Mouse (Mus musculus): ENCODE data around the gene Zfp109. TPM values are rescaled to one million over a fixed set of nuclear protein-coding genes. Genes with fewer than 3 reads are reported as not detected.

Gene Zfp109
- polyA plus RNA-seq (2014; fragmentation: Illumina TruSeq; extraction: RNeasy Lipid Tissue Mini Kit (QIAGEN cat#74804); ENCODE audit: low read depth, low replicate concordance): 1.2 TPM

DNA sequence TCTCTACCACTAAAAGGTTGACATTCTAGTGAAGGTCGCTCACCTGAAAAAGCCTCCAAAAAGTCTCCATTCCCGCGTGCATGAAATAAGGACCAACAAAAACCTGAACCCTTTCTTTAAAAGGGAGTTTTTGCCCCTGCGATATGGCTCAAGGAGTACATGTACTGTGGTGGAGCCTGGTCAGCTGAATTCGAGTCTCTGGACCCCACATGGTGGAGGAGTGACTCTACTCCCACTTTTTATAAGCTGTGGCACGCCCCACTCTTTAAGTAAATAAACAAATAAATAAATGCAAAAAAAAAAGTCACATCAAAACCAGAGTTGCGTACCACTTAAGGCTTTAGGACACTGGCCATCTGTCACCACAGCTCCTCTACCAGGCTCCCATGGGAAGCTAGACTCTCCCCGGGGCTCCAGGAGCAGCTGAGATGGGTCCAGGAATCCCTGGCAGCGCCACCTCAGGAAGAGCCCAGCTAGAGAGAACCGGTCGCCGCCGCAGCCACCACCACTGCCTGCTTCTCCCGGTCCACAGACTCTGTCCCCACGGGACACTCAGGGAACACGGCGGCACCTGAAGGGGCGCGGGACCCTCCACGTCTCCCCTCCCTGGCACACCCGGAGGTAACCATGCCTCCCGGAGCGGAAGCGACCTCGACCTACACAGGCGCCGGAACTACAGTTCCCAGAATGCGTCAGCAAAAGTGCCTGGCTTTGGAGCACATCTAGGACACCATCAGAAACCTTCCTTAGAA, at the start of gene Zfp109:
Gene Zfp109 (minus strand): TSS at position 521 of the 752 bp plus-strand sequence.

DNA sequence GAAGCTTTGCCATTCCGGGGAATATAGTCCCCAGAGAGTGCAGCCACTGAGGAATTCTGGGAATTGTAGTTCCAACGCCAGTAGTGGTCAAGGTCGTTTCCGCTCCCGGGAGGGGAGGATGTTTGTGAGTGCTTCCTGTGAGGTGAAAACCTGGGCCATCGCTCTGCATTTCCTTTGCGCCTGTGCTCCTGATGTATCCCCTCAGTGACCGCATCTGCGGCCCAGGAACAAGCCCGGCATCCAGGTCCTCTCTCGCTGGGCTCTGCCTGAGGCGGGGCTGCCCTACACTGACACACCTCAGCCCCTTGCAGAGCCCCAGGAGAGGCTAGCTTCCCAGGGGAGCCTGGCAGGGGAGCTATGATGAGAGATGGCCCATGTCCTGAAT, 32.9 kb upstream of the Zfp109 start, which contains the start of gene Zfp93:
Gene Zfp93 (plus strand): TSS at position 133 of the 385 bp plus-strand sequence.

DNA sequence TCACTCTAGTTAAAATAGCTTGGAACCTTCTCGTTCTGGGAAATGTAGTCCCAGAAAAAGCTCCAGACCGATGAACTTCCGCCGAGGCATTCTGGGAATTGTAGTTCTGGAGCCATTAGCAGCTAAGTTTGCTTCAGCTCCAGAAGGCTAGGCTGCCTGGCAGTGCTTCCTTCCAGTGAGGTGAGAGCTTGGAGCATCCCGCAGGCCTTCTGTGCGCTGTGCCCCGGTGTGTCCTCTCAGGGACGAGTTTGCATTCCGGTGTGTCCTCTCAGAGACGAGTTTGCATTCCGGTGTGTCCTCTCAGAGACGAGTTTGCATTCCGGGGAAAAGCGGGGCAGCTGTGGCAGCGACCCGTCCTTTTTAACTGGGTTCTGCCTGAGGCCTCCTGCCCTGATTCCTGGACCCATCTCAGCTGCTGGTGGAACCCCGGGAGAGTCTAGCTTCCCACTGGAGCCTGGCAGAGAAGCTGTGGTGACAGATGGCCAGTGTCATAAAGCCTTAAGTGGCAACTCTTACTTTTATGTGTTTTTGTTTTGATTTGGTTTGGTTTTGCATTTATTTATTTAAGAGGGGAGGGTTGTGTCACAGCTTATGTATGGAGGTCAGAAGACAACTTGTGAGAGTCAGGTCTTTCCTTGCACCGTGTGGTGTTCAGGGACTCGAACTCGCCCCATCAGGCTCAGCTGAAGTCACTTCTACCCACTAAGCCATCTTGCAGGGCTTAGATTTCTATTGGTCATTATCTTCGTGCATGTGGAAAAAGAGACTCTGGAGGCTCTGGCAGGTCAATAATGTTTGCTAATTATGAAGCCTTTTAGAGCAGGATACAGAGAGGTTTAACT, 17.5 kb upstream of the Zfp109 start, which contains the start of gene Zfp108:
Gene Zfp108 (plus strand): TSS at position 162 of the 842 bp plus-strand sequence.

GRCm38 (mm10) chr7:24211343-24211742, 26.0 kb downstream of the Zfp109 start, which contains the start of gene Zfp111:
Gene Zfp111 (minus strand): TSS chr7:24211443.

Other genes with a start within 250 kb of the Zfp109 start
- not detected for gene V1rd19, start 235.9 kb downstream of the Zfp109 start, polyA plus RNA-seq (2014; fragmentation: Illumina TruSeq; extraction: RNeasy Lipid Tissue Mini Kit (QIAGEN cat#74804); ENCODE audit: low read depth, low replicate concordance)
- not detected for gene Vmn1r183, start 184.3 kb downstream of the Zfp109 start, polyA plus RNA-seq (2014; fragmentation: Illumina TruSeq; extraction: RNeasy Lipid Tissue Mini Kit (QIAGEN cat#74804); ENCODE audit: low read depth, low replicate concordance)
- gene Zfp180, start 155.6 kb downstream of the Zfp109 start, polyA plus RNA-seq (2014; fragmentation: Illumina TruSeq; extraction: RNeasy Lipid Tissue Mini Kit (QIAGEN cat#74804); ENCODE audit: low read depth, low replicate concordance): 5.3 TPM
- gene Zfp112, start 125.2 kb downstream of the Zfp109 start, polyA plus RNA-seq (2014; fragmentation: Illumina TruSeq; extraction: RNeasy Lipid Tissue Mini Kit (QIAGEN cat#74804); ENCODE audit: low read depth, low replicate concordance): 0.77 TPM
- 3.6 TPM for gene Zfp235, start 103.4 kb downstream of the Zfp109 start, polyA plus RNA-seq (2014; fragmentation: Illumina TruSeq; extraction: RNeasy Lipid Tissue Mini Kit (QIAGEN cat#74804); ENCODE audit: low read depth, low replicate concordance)
- gene Zfp114, start 62.5 kb downstream of the Zfp109 start, polyA plus RNA-seq (2014; fragmentation: Illumina TruSeq; extraction: RNeasy Lipid Tissue Mini Kit (QIAGEN cat#74804); ENCODE audit: low read depth, low replicate concordance): 0.11 TPM
- 1.5 TPM for gene Zfp111, start 26.1 kb downstream of the Zfp109 start, polyA plus RNA-seq (2014; fragmentation: Illumina TruSeq; extraction: RNeasy Lipid Tissue Mini Kit (QIAGEN cat#74804); ENCODE audit: low read depth, low replicate concordance)
- 1.1 TPM for gene Zfp108, start 17.2 kb upstream of the Zfp109 start, polyA plus RNA-seq (2014; fragmentation: Illumina TruSeq; extraction: RNeasy Lipid Tissue Mini Kit (QIAGEN cat#74804); ENCODE audit: low read depth, low replicate concordance)
- 1.4 TPM for gene Zfp93, start 32.9 kb upstream of the Zfp109 start, polyA plus RNA-seq (2014; fragmentation: Illumina TruSeq; extraction: RNeasy Lipid Tissue Mini Kit (QIAGEN cat#74804); ENCODE audit: low read depth, low replicate concordance)
- gene Zfp61, start 63.7 kb upstream of the Zfp109 start, polyA plus RNA-seq (2014; fragmentation: Illumina TruSeq; extraction: RNeasy Lipid Tissue Mini Kit (QIAGEN cat#74804); ENCODE audit: low read depth, low replicate concordance): not detected
- gene Zfp94, start 79.1 kb upstream of the Zfp109 start, polyA plus RNA-seq (2014; fragmentation: Illumina TruSeq; extraction: RNeasy Lipid Tissue Mini Kit (QIAGEN cat#74804); ENCODE audit: low read depth, low replicate concordance): 0.87 TPM
- gene Tescl, start 96.4 kb upstream of the Zfp109 start, polyA plus RNA-seq (2014; fragmentation: Illumina TruSeq; extraction: RNeasy Lipid Tissue Mini Kit (QIAGEN cat#74804); ENCODE audit: low read depth, low replicate concordance): not detected
- gene Lypd5, start 111.6 kb upstream of the Zfp109 start, polyA plus RNA-seq (2014; fragmentation: Illumina TruSeq; extraction: RNeasy Lipid Tissue Mini Kit (QIAGEN cat#74804); ENCODE audit: low read depth, low replicate concordance): not detected
- gene Kcnn4, start 132.7 kb upstream of the Zfp109 start, polyA plus RNA-seq (2014; fragmentation: Illumina TruSeq; extraction: RNeasy Lipid Tissue Mini Kit (QIAGEN cat#74804); ENCODE audit: low read depth, low replicate concordance): not detected
- gene Smg9, start 162.1 kb upstream of the Zfp109 start, polyA plus RNA-seq (2014; fragmentation: Illumina TruSeq; extraction: RNeasy Lipid Tissue Mini Kit (QIAGEN cat#74804); ENCODE audit: low read depth, low replicate concordance): 0.21 TPM
- gene Irgc1, start 214.7 kb upstream of the Zfp109 start, polyA plus RNA-seq (2014; fragmentation: Illumina TruSeq; extraction: RNeasy Lipid Tissue Mini Kit (QIAGEN cat#74804); ENCODE audit: low read depth, low replicate concordance): not detected
- gene Plaur, start 224.9 kb upstream of the Zfp109 start, polyA plus RNA-seq (2014; fragmentation: Illumina TruSeq; extraction: RNeasy Lipid Tissue Mini Kit (QIAGEN cat#74804); ENCODE audit: low read depth, low replicate concordance): not detected
- 0.34 TPM for gene Cadm4, start 244.5 kb upstream of the Zfp109 start, polyA plus RNA-seq (2014; fragmentation: Illumina TruSeq; extraction: RNeasy Lipid Tissue Mini Kit (QIAGEN cat#74804); ENCODE audit: low read depth, low replicate concordance)

Data from liver, adult 10 weeks (tissue).